Mouse (Mus musculus) liver, postnatal 0 days (tissue): ENCODE data around the gene Zdhhc17. TPM values are rescaled to one million over a fixed set of nuclear protein-coding genes. Genes with fewer than 3 reads are reported as not detected.

Experiments used
- ATAC-seq: fragments of 200-750 bp; cut with Nextera tagmentation; 2 replicates; pipeline ENCODE4 v1.8.0; 2017; ENCODE audit warnings: mild to moderate bottlenecking, moderate library complexity
- DNase-seq: peaks from one replicate; pipeline ENCODE4 v3.0.0-alpha.2; 2016
- H3K27ac ChIP-seq: fragments of 300-500 bp; sonication (generic); 2 replicates; pipeline ENCODE4 v1.5.1; 2014; ENCODE audit warnings: antibody characterized with exemption, moderate library complexity, mild to moderate bottlenecking, low read depth
- H3K27me3 ChIP-seq: fragments of 300-500 bp; sonication (generic); 2 replicates; pipeline ENCODE4 v1.6.1; 2014; ENCODE audit warnings: low read length, control low read depth, mixed read lengths; ENCODE audit not compliant: insufficient read depth
- H3K36me3 ChIP-seq: fragments of 300-500 bp; sonication (generic); replicated peaks from 2 replicates; pipeline ENCODE4 v1.6.1; 2014; ENCODE audit warnings: mild to moderate bottlenecking, control low read depth, low read length, moderate library complexity, mixed read lengths; ENCODE audit not compliant: insufficient read depth
- H3K4me1 ChIP-seq: fragments of 300-500 bp; sonication (generic); 2 replicates; pipeline ENCODE4 v1.6.1; 2014; ENCODE audit warnings: antibody characterized with exemption, mild to moderate bottlenecking, control low read depth; ENCODE audit not compliant: insufficient read depth
- H3K4me2 ChIP-seq: fragments of 300-500 bp; sonication (generic); 2 replicates; pipeline ENCODE4 v1.6.1; 2014; ENCODE audit warnings: low read depth, mild to moderate bottlenecking, low read length, moderate library complexity, mixed read lengths
- H3K4me3 ChIP-seq: fragments of 300-500 bp; sonication (generic); 2 replicates; pipeline ENCODE4 v1.5.1; 2014; ENCODE audit warnings: low read depth, low read length
- H3K9ac ChIP-seq: fragments of 300-500 bp; sonication (generic); replicated peaks from 2 replicates; pipeline ENCODE4 v1.6.1; 2014; ENCODE audit warnings: mild to moderate bottlenecking, moderate library complexity
- H3K9me3 ChIP-seq: fragments of 300-500 bp; sonication (generic); 2 replicates; pipeline ENCODE4 v1.6.1; 2016; ENCODE audit warnings: mild to moderate bottlenecking, control low read depth, low read length, mixed read lengths
- CTCF ChIP-seq: sonication (generic); IDR thresholded peaks from 2 replicates; pipeline ENCODE4 v1.5.1; 2016; ENCODE audit warnings: antibody characterized with exemption, low read depth
- EP300 ChIP-seq: IDR thresholded peaks from 2 replicates; pipeline ENCODE4 v1.6.1; 2016; ENCODE audit warnings: antibody characterized with exemption, low read depth, mild to moderate bottlenecking
- WGBS: fragments of 180-500 bp; shearing (Covaris S2); extraction: QIAGEN DNeasy Blood & Tissue Kit; methylation state at CpG from one replicate; pipeline ENCODE4 v1.1.7; 2014; ENCODE audit not compliant: insufficient replicate concordance; 5-methylcytosine and 5-hydroxymethylcytosine counted together
- polyA plus RNA-seq: library from polyadenylated mRNA; unstranded; fragments of >200 nt; fragmentation: Nextera tagmentation; extraction: Ambion mirVana; gene quantifications from 2 replicates; pipeline ENCODE4 v1.2.1, GENCODE M21; 2015

Gene Zdhhc17
- polyA plus RNA-seq, 1 experiment from 2014 or later: 4.9 TPM

GRCm38 (mm10) chr10:111024746-111025145 is 14.8 kb upstream of the Zdhhc17 start:
- DNase-seq (no peak), ATAC-seq (no peak)
- Histone ChIP-seq H3K9ac (no peak overlapping the region), H3K9me3 (no peaks in the 10 kb centered on the region), H3K4me1 (no peaks in the 10 kb centered on the region), H3K27me3 (no peaks in the 10 kb centered on the region), H3K4me2 (no peak overlapping the region), H3K27ac (no peak overlapping the region), H3K36me3 (no peaks in the 10 kb centered on the region), H3K4me3 (no peak overlapping the region)
- 89% methylated on average over 4 of the region's 4 CpGs for WGBS
- no peak for TF ChIP-seq CTCF
- no peak for TF ChIP-seq EP300

- Histone ChIP-seq H3K27me3 (no peaks in the 10 kb centered on the region), H3K4me3 (no peak overlapping the region), H3K9ac (no peak overlapping the region), H3K4me2 (no peak overlapping the region), H3K36me3 (no peaks in the 10 kb centered on the region), H3K27ac (no peak overlapping the region), H3K4me1 (peaks cover 8% of the 10 kb centered on the region; the same call in 1 of the 2 replicates), H3K9me3 (no peaks in the 10 kb centered on the region)
- 71% methylated on average over 17 of the region's 17 CpGs for WGBS
- TF ChIP-seq CTCF: no peak
- TF ChIP-seq EP300: no peak
- DNase-seq (no peak), ATAC-seq (no peak)
These were observed 4.5 kb upstream of the Zdhhc17 start for GRCm38 (mm10) chr10:111014476-111014875.

GRCm38 (mm10) chr10:111013265-111013664 is 3.3 kb upstream of the Zdhhc17 start:
- Histone ChIP-seq H3K27me3 (no peaks in the 10 kb centered on the region), H3K4me2 (no peak overlapping the region), H3K36me3 (no peaks in the 10 kb centered on the region), H3K27ac (no peak overlapping the region), H3K4me3 (no peak overlapping the region), H3K9ac (no peak overlapping the region), H3K9me3 (no peaks in the 10 kb centered on the region), H3K4me1 (peaks cover 8% of the 10 kb centered on the region; the same call in 1 of the 2 replicates)
- ATAC-seq: no peak
- 90% methylated on average over 3 of the region's 3 CpGs for WGBS
- TF ChIP-seq EP300: no peak
- no peak for DNase-seq

DNA sequence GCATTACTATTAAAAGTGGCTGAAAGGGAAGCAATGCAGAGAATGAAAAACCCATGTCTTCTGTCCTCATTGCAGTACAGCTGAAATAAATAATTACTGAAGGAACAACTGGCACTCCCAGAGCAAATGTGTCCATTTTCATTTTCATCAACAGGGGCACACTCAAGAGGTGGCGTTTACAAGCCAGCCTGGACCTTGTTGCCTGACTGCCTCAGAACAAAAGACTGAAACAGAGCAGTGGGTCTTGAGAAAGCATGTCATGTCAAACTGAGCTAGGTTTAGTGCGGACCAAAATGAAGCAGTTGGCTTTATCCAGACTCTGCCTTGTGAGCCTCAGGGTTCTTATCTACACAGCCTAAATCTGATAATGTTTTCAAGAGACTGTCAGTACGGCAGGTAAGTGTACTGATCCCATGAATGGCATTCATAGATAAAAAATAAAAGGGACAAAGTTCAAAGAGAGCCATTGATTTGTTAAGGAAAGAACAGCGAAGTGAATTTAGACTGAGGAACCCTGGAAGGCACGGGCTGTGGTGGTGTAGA is 2.6 kb upstream of the Zdhhc17 start:
- TF ChIP-seq CTCF: no peak
- no peak for TF ChIP-seq EP300
- no peak for DNase-seq
- no peaks in the 10 kb centered on the region for H3K27me3 ChIP-seq
- peaks cover 12% of the 10 kb centered on the region; the same call in 1 of the 2 replicates for H3K4me1 ChIP-seq
- no peak overlapping the region for H3K9ac ChIP-seq
- 59% methylated on average over 5 of the region's 5 CpGs for WGBS
- H3K4me3 ChIP-seq: no peak overlapping the region
- H3K9me3 ChIP-seq: no peaks in the 10 kb centered on the region
- no peaks in the 10 kb centered on the region for H3K36me3 ChIP-seq
- H3K27ac ChIP-seq: no peak overlapping the region
- H3K4me2 ChIP-seq: no peak overlapping the region
- no peak for ATAC-seq

GRCm38 (mm10) chr10:111011226-111011765 is 1.4 kb upstream of the Zdhhc17 start:
- H3K27me3 ChIP-seq: no peaks in the 10 kb centered on the region
- peaks cover 16% of the 10 kb centered on the region; the same call in 1 of the 2 replicates for H3K4me1 ChIP-seq
- H3K9me3 ChIP-seq: no peaks in the 10 kb centered on the region
- TF ChIP-seq EP300 (no peak), CTCF (no peak)
- H3K27ac ChIP-seq: no peak overlapping the region
- ATAC-seq (no peak), DNase-seq (no peak)
- WGBS: 3% methylated on average over 14 of the region's 14 CpGs
- H3K4me3 ChIP-seq: peak overlapping the region; percentile 87
- peak overlapping the region; percentile 88 for H3K4me2 ChIP-seq
- no peaks in the 10 kb centered on the region for H3K36me3 ChIP-seq
- H3K9ac ChIP-seq: peak overlapping the region; percentile 96; the same call in 1 of the 2 replicates

GRCm38 (mm10) chr10:111010480-111011225 is 713 bp upstream of the Zdhhc17 start:
- Histone ChIP-seq H3K27me3 (no peaks in the 10 kb centered on the region), H3K4me1 (peaks cover 16% of the 10 kb centered on the region; the same call in 1 of the 2 replicates), H3K9ac (peak overlapping the region; percentile 96), H3K4me3 (peak overlapping the region; percentile 87), H3K36me3 (no peaks in the 10 kb centered on the region), H3K27ac (peak overlapping the region; percentile 98), H3K9me3 (no peaks in the 10 kb centered on the region), H3K4me2 (peak overlapping the region; percentile 88)
- WGBS: under 1% methylated on average over 19 of the region's 19 CpGs
- DNase-seq (no peak), ATAC-seq (no peak)
- TF ChIP-seq CTCF: no peak
- no peak for TF ChIP-seq EP300
